ENCODE assay signal across 10 mouse cellular contexts in the genomic region with DNA sequence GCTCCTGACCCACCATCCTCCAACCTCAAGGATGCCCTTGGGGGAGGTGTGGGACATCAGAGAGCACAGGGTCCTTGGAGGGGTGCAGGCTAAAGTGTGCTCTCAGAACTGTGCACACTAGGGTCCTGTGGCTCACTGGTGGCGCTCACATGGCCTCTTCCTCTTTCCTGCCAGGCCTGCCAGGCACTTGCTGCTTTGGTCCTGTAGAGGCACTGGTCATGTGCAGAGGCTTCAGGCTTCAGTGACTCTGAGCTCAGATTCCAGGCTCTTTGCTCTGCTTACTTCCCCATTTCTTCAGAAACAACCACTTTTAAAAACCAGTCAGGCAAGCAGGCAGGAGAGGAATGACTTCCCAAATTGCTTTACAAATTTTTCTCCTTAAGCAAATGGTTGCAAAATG. TPM values are rescaled to one million over a fixed set of nuclear protein-coding genes. Genes with fewer than 3 reads are reported as not detected.
DNase-seq lines count a peak whose midpoint lies in the region; ATAC-seq and TF ChIP-seq lines count a peak whose summit lies in the region.
"Had no signal": no experiment of that assay in that cellular context is flagged by ENCODE, and none has a peak within 500 bp of the region (broad histone marks: within the 10 kb centered on the region; RNA-seq: fewer than 3 reads in every experiment).

No protein-coding gene starts in this region.

- peak; percentile 47 for DNase-seq in layer of hippocampus, adult 9-11 months
- DNase-seq in layer of hippocampus, postnatal 25 days (ENCODE audit: extremely low spot score in 1 of 2, low spot score in 1 of 2) = no peak
- DNase-seq in kidney, adult 18-20 months = peak; percentile 19
- peak; percentile 46 for DNase-seq in liver, postnatal 0 days
- DNase-seq in spleen, adult 12 weeks (ENCODE audit: low spot score) = peak; percentile 12
- DNase-seq in cerebellum, adult 11 months = no peak
- no peak for DNase-seq in neural tube, embryonic 10.5 days (ENCODE audit: extremely low spot score, low spot score)
- DNase-seq: gastrocnemius, postnatal 25 days had no signal

- no peak overlapping the region for H3K4me2 ChIP-seq in liver, postnatal 0 days (ENCODE audit: low read depth, low read length)
- no peak overlapping the region for H3K4me2 ChIP-seq in hindbrain, embryonic 16.5 days (ENCODE audit: low read length)
- H3K4me2 ChIP-seq: intestine, embryonic 15.5 days had no signal

- no peaks in the 10 kb centered on the region for H3K36me3 ChIP-seq in liver, postnatal 0 days (replicated peaks; ENCODE audit: insufficient read depth, low read length)
- no peaks in the 10 kb centered on the region for H3K36me3 ChIP-seq in hindbrain, embryonic 16.5 days (ENCODE audit: control insufficient read depth, insufficient read depth, low read length)
- H3K36me3 ChIP-seq: intestine, embryonic 15.5 days had no signal

- H3K4me3 ChIP-seq in liver, postnatal 0 days (ENCODE audit: low read depth, low read length) = no peak overlapping the region
- no peak overlapping the region for H3K4me3 ChIP-seq in hindbrain, embryonic 16.5 days (ENCODE audit: low read length)
- H3K4me3 ChIP-seq: intestine, embryonic 15.5 days had no signal

- 0 out of 2 replicates have a peak, but pooled peaks cover 3% of the 10 kb centered on the region for H3K9me3 ChIP-seq in liver, postnatal 0 days (ENCODE audit: low read length)
- no peaks in the 10 kb centered on the region for H3K9me3 ChIP-seq in hindbrain, embryonic 16.5 days (ENCODE audit: control insufficient read depth, low read length)
- H3K9me3 ChIP-seq: intestine, embryonic 15.5 days had no signal

- ATAC-seq in liver, postnatal 0 days = peak; percentile 47; the same call in 1 of the 2 replicates
- ATAC-seq in hindbrain, embryonic 16.5 days = no peak
- ATAC-seq: intestine, embryonic 15.5 days had no signal

- H3K9ac ChIP-seq in liver, postnatal 0 days (replicated peaks) = no peak overlapping the region
- no peak overlapping the region for H3K9ac ChIP-seq in hindbrain, embryonic 16.5 days (ENCODE audit: low read depth, low read length)
- H3K9ac ChIP-seq: intestine, embryonic 15.5 days had no signal

- no peak overlapping the region for H3K27ac ChIP-seq in liver, postnatal 0 days (ENCODE audit: low read depth)
- no peak overlapping the region for H3K27ac ChIP-seq in hindbrain, embryonic 16.5 days (ENCODE audit: low read depth, low read length)
- H3K27ac ChIP-seq: intestine, embryonic 15.5 days had no signal

- peak; percentile 49 for TF ChIP-seq CTCF in liver, postnatal 0 days (IDR thresholded peaks at IDR 0.05; ENCODE audit: low read depth)

- no peaks in the 10 kb centered on the region for H3K4me1 ChIP-seq in liver, postnatal 0 days (ENCODE audit: insufficient read depth)
- H3K4me1 ChIP-seq in hindbrain, embryonic 16.5 days (ENCODE audit: control insufficient read depth, insufficient read depth, low read depth, low read length) = peaks cover 3% of the 10 kb centered on the region; the same call in 1 of the 2 replicates
- H3K4me1 ChIP-seq: intestine, embryonic 15.5 days had no signal

- 33% methylated on average over 1 of the region's 1 CpGs for WGBS in liver, postnatal 0 days (ENCODE audit: insufficient replicate concordance)
- 71% methylated on average over 1 of the region's 1 CpGs for WGBS in hindbrain, embryonic 16.5 days

- H3K27me3 ChIP-seq in liver, postnatal 0 days (ENCODE audit: insufficient read depth, low read length) = no peaks in the 10 kb centered on the region
- H3K27me3 ChIP-seq in hindbrain, embryonic 16.5 days (replicated peaks; ENCODE audit: control insufficient read depth, insufficient read depth, low read length) = no peaks in the 10 kb centered on the region
- H3K27me3 ChIP-seq: intestine, embryonic 15.5 days had no signal

- no peak for TF ChIP-seq EP300 in liver, postnatal 0 days (IDR thresholded peaks at IDR 0.05; ENCODE audit: low read depth)

RNA-seq across cellular contexts. Expression of a gene that starts 34.9 kb away (rescaled TPM):
- 10 to 100 TPM; 24.1 to 24.6 TPM for total RNA-seq in layer of hippocampus, postnatal 25 days (2021)
- polyA plus RNA-seq in liver, postnatal 0 days (2015; fragmentation: Nextera tagmentation; extraction: Ambion mirVana) = 9.4 and 9.6 TPM in 2 replicates
- 22.7 and 26.9 TPM in 2 replicates for polyA plus RNA-seq in hindbrain, embryonic 16.5 days (2015; fragmentation: Nextera tagmentation; extraction: Ambion mirVana)

Comparison
In these comparisons a context has a peak if more than half of its experiments do, and no peak if none do; other contexts are left out.
1. DNase-seq: peak in layer of hippocampus, adult 9-11 months (single experiment), kidney, adult 18-20 months (single experiment), liver, postnatal 0 days (single experiment) and spleen, adult 12 weeks (single experiment); none in layer of hippocampus, postnatal 25 days (0 of 2), cerebellum, adult 11 months (single experiment) and neural tube, embryonic 10.5 days (single experiment).